Mouse (Mus musculus) megakaryocyte progenitor cell, adult 5-6 weeks (primary cell): ENCODE data around the gene Gm7073. TPM values are rescaled to one million over a fixed set of nuclear protein-coding genes. Genes with fewer than 3 reads are reported as not detected.

Experiments
- ATAC-seq: replicated peaks from 2 replicates; pipeline ENCODE4 v1.8.0; 2016; ENCODE audit warnings: mild to moderate bottlenecking, moderate TSS enrichment, inconsistent platforms; ENCODE audit not compliant: poor library complexity
- total RNA-seq, 2 experiments: library from RNA; stranded (forward) in 1 of 2; stranded (reverse) in 1 of 2; fragments of 157-497, 149-512 nt in 1 of 2; fragments of 200-1000 nt in 1 of 2; gene quantifications; 2 replicates each; pipeline versions ENCODE4 v1.2.3 to v1.2.4; 2015 to 2017

The Gm7073 gene
- total RNA-seq (2015), result not detected in 2 replicates
- not detected in 2 replicates for total RNA-seq (2017)

DNA sequence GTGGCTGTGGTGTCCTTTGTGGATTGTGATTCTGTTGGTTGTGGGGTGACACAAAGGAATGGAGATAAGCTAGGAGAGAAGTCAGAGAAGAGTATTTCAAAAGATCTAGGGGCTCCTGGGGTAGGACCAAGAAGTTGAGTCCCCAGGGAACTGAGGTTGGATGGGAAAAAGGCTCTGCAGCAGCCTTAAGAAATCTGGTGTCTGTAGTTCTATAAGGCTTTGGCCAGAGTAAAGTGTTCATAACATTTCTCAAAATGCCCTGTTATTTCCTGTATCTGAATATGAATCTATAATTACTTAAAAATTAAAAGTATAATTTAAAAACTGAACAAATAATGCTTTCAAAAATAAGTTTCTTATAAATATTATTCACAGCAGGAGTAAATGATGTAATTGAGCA is at the start of gene Gm7073:
Gm7073 (minus strand) TSS at position 101 of the 400 bp plus-strand sequence.
- ATAC-seq, result no peak

DNA sequence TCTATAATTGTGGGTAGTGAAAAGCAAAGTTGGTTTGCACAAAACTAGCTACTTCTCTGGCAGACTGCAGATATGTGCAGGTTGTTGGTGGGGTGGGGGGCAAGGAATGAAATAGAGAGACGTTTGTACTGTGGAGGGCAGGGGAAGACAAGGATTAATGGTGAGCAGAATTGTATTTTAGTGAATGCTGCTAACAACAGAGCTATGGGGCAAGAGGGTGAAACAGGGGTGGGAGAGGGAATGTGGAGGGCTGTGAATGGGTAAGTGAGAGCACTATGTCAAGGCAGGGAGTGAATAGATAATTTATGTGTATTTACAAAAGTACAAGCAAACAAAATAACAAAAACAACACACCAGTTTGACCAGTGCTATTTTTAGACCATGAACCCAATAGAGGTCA is 31.5 kb upstream of the Gm7073 start:
- no peak for ATAC-seq

DNA sequence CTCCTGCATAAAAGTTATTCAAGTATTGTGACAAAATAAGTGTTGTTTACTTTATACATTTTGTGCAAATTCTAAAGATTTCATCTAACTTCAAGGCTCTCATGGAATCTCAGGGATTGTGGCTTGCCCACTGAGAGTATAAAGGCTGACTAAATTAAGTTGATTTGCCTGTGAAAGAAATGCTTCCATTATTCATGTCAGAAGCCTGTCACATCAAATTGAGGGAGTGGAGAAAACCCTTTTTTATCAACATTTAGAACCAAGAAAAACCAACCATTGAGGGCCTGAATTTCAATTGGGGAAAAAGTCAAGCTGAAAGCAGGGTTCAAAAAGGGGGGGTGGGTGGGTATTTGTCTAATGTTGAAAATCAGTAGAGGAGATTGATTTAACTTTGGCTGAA is 30.0 kb upstream of the Gm7073 start:
- no peak for ATAC-seq

DNA sequence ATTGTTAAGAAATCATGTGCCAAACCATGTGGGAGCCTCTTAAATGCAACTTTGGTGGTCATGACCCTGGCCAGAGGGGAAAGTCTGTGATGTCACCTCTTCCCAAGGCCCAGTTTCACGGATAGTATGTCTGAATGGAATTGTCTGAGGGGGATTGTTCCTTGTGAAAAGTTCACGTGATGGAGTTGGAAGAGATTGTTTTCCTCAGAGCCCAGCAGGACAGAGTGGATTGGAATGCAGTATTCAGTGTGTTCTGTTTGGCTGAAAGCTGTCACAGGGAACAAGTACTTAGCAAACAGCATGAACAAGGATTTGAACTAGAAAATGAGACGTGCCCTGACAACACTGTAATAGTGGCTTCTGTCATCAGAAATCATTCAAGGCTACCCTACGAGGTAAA is 16.2 kb upstream of the Gm7073 start:
- no peak for ATAC-seq

DNA sequence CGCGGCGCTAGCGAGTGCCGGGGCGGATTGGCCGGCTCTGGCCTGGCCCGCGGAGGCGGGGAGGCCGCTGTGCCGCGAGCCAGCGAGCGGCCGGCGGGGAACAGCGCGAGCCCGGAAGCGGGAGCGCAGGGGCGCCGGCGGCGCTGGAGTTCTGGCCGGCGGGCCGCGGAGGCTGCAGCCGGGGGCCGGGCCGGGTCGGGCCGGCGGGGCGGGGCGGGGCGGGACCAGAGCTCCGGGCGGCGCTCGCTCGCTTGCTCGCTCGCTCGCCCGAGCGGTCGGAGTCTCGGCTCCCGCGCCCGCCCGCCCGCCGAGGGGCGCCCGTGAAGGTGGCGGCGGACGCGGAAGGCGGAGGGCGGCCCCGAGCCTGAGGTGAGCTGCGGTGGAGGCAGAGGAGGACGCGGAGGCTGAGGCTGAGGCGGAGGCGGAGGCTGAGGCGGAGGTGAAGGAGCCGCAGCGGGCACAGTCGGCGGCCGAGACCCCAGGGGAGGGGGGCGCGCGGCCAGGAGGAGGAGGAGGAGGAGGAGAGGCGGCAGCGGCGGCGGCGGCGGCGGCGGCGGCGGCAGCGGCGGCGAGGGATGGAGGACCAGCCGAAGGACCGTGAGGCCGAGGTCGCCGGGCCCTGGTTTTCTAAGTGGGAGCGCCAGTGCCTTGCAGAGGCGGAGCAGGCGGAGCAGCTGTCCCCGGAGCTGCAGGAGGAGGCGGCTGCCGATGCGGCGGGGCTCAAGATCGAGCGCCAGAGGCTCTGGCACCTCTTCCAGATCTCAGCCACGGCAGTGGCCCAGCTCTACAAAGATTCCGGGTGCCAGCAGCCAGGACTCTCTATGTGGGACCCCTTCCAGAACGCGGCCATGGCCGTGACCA is 8.6 kb upstream of the Gm7073 start:
- ATAC-seq, result peak; percentile 50

DNA sequence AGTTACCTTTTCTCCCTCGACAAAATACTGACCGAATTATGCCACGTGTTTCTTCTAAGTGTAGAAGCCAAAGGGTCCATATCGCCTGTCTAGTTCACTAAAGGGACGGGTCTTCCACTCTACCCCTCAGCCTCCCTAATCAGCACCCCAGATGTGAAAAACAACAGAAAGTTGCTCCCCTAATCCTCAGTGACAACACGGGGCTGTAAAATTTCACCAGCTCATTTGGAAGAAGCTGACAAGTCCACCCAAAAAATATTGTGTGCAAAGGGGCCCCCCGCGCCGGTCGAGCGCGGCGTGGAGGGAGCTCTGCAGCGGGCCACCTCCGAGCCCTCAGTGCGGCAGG is 8.0 kb upstream of the Gm7073 start:
- ATAC-seq, result no peak

DNA sequence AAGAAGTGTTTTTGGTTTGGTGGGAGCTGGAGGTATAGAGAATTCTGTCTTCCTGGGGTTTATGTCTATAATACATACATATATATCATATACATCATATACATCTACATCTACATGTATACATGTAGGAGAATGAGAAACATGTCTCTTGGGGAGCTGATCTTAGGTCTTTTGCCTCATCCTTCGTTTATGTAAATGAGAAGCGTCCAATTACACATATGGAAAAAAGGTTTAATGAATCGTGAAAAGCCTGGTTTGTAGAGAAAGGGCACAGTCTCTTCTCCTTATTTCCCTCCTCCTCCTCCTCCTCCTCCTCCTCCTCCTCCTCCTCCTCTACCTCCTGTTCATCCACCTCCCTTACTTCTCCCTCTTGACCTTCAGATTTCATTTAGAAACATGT is 6.9 kb upstream of the Gm7073 start:
- ATAC-seq, result no peak

DNA sequence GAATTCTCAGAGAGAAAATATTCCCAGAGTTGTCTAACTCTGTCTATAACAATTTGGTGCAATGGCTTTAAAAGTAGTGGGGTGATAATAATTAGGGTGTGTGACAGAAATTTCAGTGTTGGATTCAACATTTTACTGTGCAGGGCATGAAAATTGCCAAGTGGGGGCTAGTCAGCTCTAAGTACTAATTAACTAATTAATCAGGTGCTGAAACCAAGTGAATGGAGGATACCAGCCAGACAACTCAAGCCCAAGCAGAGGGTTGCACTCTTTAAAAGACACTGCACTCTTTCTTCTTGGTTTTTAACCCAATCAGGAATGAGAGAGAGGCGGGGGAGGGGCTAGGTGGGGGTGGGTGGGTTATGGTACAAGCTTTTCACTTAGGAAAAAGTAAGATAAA is 6.4 kb upstream of the Gm7073 start:
- no peak for ATAC-seq

DNA sequence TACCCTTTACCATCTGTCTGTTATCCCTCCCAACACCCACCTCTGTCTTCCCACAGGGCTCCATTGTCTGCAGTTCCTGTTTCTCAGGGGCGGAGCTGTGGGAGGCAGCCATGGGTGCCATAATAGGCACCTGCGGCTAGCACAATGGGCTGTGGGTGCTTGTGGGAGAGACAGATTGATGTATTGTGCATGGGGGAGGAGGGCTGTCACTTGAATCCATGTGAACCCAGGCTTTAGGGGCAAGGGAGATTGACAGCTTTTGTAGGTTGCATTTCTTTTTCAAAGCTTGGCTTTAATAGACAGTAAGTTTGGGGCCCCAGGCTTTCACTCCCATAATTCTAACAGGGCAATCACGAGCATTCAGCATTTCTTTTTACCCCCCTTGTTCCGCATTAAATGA is 5.0 kb upstream of the Gm7073 start:
- no peak for ATAC-seq

DNA sequence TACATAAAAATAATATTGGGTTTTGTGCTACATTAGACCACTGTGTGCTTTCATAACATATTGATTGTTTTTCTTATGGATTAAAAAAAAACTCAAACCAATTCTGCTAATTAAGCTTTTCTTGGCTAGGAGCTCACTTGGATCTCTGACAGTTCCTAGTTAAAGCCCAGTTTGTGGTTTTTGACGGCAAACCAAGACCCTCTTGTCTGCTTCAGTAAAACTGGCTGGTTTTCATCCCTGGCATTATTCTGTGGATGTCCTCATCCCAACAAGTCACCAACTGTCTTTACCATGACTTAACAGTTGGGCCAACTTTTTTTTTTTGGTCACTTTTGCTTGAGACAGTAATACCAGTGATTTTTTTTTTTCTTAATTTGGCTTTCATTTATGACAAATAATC is 3.9 kb upstream of the Gm7073 start:
- ATAC-seq, result no peak

DNA sequence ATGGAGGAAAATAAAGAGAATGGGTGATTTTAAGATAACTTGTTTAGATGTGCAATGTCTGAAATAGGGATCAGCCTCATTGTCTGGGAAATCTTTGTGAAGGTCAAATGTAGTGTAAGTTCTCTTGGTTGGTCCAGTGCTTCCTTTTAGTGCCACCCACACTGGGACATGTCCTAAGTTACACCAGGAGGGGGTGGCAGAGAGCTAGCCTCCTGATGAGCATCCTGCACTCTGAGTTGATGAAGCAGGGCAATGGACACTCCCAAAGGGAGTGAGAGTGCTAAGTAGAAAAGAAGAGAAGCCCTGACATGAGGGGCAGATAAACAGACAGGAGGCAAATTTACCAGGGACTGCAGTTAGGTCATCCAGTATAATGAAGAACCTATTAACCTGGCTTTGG is 35.1 kb downstream of the Gm7073 start:
- 0 out of 2 replicates have a peak, but pooled peaks have one; percentile 57 for ATAC-seq

DNA sequence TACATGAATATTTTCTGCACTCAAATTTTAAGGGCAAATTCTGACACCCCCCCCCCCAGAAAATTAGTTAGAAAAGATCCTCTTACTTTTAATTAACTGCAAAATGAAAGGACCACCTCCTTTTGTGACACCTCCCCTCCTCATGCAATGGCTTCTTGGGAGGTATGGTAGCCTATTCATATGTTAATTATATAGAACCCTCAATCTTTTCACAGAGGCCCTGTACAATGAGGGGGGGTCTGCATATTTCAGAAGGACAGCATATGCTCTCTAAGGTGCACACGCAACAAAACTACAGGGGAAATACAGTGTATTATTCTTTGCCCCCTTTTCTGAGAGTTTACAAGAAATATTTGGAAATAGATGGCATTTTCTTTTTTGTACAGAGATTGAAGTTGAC is 41.3 kb downstream of the Gm7073 start:
- ATAC-seq, result no peak

DNA sequence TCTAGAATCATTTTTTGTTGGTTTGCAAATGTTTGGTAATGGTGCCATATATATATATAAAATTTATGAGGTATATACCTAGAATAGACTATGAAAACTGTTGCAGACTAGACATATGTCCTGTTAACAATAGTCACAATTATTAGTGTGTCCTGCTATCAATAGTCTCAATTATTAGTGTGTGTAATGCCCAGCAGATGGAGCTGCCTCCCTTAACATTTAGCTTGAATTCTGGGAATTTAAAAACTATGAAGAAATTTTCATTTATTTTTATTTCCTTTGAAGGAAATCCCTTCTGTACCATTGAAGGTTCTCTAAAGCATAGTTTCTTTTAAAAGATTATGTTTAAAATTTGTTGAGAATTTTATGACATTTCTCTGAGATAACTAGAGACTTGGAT is 43.7 kb downstream of the Gm7073 start:
- no peak for ATAC-seq

DNA sequence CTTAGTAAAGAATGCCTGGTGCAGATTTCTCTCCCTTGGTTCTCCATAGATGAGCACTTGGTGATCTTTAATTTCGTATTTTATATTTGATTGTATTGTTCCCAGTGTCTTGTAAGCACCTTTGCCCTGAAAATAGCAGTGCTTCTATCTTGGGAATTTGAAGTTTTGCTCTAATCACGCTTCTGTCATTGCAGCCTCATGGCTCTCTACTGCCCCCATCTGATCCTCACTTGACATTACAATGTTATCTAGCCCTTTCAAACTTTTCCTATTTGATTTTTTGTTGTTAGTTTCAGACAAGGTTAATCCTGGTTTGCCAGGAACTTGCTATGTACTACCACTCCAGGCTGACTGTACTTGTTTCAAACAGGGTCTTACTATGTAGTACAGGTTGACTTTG is 75.3 kb downstream of the Gm7073 start:
- ATAC-seq, result peak; percentile 48; the same call in 1 of the 2 replicates

DNA sequence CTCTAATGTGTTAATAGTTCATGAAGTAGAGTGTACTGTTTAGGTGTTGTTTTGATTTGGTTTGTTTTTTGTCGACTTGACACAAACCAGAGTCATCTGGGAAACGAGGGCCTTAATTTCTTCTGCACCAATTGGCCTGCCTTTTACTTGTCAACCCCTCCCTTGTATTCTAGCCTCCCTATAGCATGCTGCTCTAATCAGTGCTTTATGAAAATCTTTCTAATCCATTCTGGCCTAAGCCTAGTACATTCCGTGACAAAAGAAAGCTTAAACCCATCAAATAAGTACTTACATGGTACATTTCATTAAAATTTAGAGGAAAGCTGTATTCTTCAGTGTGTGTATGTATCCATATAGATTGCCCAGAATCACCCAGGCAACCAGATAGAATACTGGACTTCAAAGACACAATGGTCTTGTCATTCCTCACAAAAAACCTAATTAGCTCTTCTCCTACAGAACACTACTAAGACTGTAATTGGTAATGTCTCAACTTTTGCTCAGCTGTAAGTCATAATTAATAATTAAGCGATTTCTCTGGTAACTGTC is 124.4 kb downstream of the Gm7073 start:
- no peak for ATAC-seq

DNA sequence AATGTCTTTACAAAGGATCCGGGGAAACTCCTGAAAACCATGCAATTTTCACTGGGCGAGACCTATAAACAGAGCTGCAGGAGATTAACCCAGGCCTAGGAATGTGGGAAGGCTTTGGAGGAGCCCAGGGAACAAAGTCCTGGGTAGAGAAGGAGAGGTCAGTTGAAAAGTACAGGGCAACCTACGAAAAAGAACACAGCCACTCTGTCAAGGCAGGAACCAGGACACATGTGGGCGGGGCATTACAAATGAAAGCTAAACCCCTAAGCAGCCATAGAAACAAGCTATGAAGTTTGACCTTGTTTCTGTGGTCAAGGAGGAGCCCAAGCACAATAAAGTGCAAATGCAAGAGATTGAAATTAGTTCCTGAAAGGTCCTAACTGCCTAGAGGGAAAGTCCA is 133.4 kb downstream of the Gm7073 start:
- no peak for ATAC-seq

DNA sequence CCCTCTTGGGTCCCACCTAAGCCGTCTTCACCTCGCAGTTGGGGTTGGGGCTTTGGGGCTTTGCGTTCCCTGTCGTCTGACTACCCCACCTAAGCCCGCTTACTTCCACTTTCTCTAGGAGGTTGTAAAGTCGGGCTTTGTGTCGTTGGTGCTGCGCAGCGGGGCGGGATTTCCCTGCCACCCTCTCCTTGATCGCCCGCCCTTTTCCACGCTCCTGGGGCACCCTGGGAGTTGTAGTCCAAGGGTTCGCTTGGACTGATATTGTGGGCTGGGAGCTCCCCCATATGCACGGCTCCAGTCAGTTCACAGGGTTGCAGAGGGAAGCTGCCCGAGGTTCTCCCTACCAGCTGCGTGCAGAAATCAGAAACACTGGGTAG is 134.4 kb downstream of the Gm7073 start:
- peak; percentile 91 for ATAC-seq

DNA sequence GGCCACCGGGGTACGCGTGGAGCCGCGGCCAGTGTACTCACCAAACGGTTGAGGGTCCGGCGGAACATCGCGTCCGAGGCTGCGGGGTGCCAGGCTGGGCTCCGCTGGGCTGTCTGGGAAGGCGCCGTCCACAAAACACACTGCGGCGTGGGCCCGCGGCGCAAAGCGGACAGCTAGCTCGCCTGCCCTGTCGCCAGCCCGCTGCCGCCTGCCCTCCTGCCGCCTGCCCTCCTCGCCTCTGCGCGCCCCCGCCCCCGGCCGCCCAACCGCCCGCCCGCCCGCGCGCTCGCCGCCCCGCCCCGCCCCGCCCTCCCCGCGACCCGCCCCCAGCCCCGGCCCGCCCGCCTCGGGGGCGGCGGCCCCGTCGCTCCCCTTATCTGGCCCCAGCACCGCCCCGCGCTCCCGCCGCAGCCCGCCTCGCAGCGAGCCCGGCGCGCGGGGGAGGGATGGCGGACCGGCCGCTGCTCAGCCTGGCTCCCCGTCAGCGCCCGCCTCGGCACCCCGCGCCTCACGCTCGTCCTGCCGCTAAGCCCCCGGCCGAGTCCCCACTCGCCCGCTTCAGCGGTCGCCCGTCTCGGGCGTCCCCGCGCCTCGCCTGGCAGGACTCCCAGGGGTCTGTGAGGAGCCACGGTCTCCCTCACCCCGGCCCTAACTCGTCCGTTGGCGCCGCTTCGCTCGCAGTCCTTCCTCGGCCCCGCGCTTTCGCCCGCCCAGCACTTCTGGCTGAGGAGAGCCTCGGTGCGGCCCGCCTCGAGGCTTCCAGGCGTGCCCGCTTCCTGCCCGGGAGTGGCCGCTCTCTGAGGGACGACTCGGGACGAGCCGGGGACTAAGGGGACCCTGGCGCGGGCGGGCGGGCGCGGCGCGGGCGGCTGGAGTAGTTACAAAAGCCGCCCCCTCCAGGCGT is 135.0 kb downstream of the Gm7073 start:
- peak; percentile 59 for ATAC-seq

DNA sequence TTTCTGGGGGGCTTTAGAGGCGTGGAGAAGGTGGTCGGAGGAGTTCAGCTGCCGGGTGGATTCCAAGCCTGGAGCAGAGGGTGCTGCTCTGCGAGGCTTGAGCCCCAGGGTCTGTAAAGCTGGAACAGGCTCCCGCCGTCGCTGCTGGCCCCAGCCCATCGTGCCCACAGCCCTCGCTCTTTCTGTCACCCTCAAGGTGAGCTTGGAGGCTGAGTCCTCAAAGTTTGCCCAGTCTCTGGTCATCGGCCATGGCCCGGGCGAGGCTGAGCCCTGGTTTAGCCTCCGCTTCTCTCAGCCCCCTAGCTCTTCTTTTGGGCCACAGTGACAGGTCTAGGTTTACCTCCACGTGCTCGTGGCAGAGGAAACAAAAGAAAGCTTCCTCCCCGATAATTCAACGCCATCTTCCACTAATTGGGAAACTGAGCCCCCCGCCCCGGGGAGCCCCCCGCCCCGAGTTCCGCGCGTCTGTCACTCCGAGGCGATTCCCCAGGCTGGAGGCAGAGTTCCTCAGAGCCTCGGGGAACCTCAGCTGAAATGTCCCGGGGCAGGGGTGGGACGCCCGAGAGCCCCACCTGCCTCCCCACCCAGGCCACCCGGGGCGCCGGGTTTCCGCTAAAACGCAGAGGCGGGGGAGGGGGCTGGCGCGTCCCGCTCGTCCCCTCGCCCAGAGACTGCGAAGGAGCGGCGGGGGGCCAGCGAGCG is 135.8 kb downstream of the Gm7073 start:
- ATAC-seq, result no peak

DNA sequence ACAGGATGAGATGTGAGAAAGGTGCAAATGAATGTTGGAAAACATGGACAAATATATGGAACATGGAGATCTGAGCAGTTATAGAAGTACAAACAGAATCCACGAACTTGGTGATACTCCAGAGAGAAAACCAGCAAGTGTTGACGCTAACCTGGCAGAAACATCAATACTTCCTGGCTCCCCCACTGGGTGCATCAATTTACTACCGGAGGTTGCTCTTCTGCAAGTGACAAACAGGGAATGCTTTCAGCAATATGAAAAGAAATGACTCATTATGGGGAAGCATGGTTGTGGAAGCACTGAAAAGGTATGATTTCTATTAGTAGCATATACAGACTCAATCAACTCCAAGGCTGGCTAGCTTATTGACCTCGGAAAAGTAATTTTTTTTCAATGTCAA is 144.8 kb downstream of the Gm7073 start:
- ATAC-seq, result no peak

DNA sequence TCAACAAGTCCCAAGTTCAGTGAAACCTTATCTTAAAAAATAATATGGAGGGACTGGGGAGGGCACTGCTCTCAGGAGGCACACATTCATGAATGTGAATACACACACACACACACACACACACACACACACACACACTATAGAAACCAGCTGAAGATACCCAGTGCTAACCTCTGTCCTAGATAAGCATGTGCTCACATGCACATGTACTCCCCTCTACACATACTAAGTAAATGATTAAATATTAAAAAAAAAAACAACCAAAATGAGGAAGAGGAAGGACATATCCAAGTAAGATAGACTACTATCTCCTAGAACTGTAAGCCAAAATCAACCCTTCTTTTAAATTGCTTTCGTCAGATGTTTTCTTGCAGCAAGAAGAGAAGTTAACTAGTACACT is 152.2 kb downstream of the Gm7073 start:
- ATAC-seq, result peak; percentile 69
